Mouse (Mus musculus): Measurements from ENCODE around the gene Col1a1. TPM values are rescaled to one million over a fixed set of nuclear protein-coding genes. Genes with fewer than 3 reads are reported as not detected.

Col1a1 gene
- 353 and 441 TPM in 2 replicates for polyA plus RNA-seq (2015; fragmentation: Nextera tagmentation; extraction: Ambion mirVana)

GRCm38 (mm10) chr11:94936045-94936444, at the start of gene Col1a1:
Gene Col1a1, plus strand, starts transcription at chr11:94936224.
- H3K4me1 ChIP-seq (replicated peaks; ENCODE audit: insufficient read depth, low read length), result peaks cover 20% of the 10 kb centered on the region
- 15% methylated on average over 19 of the region's 19 CpGs for WGBS
- ATAC-seq (replicated peaks; ENCODE audit: low FRiP score, low read depth) (peak; percentile 33; the same call in 1 of the 2 replicates), DNase-seq (ENCODE audit: low spot score) (peak; percentile 86)
- H3K4me2 ChIP-seq (ENCODE audit: low read length), result peak within 1 kb of the TSS; percentile 77
- H3K27ac ChIP-seq, result peak within 1 kb of the TSS; percentile 76
- H3K4me3 ChIP-seq (replicated peaks; ENCODE audit: low read depth, low read length), result peak within 1 kb of the TSS; percentile 44
- H3K9me3 ChIP-seq (replicated peaks; ENCODE audit: low read length), result no peaks in the 10 kb centered on the region
- TF ChIP-seq CTCF (IDR thresholded peaks at IDR 0.05; ENCODE audit: low read depth), result no peak
- H3K36me3 ChIP-seq (ENCODE audit: insufficient read depth, low read length), result 0 out of 2 replicates have a peak, but pooled peaks cover under 1% of the 10 kb centered on the region
- H3K27me3 ChIP-seq (ENCODE audit: insufficient read depth, low read length), result 0 out of 2 replicates have a peak, but pooled peaks cover 6% of the 10 kb centered on the region
- peak within 1 kb of the TSS; percentile 62 for H3K9ac ChIP-seq (ENCODE audit: low read depth, low read length)

- Histone ChIP-seq H3K4me2 (ENCODE audit: low read length) (no peak overlapping the region), H3K27ac (no peak overlapping the region), H3K4me1 (replicated peaks; ENCODE audit: insufficient read depth, low read length) (no peaks in the 10 kb centered on the region), H3K9ac (ENCODE audit: low read depth, low read length) (no peak overlapping the region), H3K9me3 (replicated peaks; ENCODE audit: low read length) (no peaks in the 10 kb centered on the region), H3K27me3 (ENCODE audit: insufficient read depth, low read length) (no peaks in the 10 kb centered on the region), H3K4me3 (replicated peaks; ENCODE audit: low read depth, low read length) (no peak overlapping the region), H3K36me3 (ENCODE audit: insufficient read depth, low read length) (no peaks in the 10 kb centered on the region)
- WGBS, result 79% methylated on average over 6 of the region's 6 CpGs
- no peak for TF ChIP-seq CTCF (IDR thresholded peaks at IDR 0.05; ENCODE audit: low read depth)
- ATAC-seq (replicated peaks; ENCODE audit: low FRiP score, low read depth) (no peak), DNase-seq (ENCODE audit: low spot score) (no peak)
Measured at GRCm38 (mm10) chr11:94891155-94891554, 44.9 kb upstream of the Col1a1 start.

GRCm38 (mm10) chr11:94896753-94897376, 39.2 kb upstream of the Col1a1 start:
- H3K36me3 ChIP-seq (ENCODE audit: insufficient read depth, low read length), result no peaks in the 10 kb centered on the region
- H3K9me3 ChIP-seq (replicated peaks; ENCODE audit: low read length), result no peaks in the 10 kb centered on the region
- H3K9ac ChIP-seq (ENCODE audit: low read depth, low read length), result no peak overlapping the region
- 73% methylated on average over 16 of the region's 16 CpGs for WGBS
- H3K4me3 ChIP-seq (replicated peaks; ENCODE audit: low read depth, low read length), result no peak overlapping the region
- peak; percentile 9 for DNase-seq (ENCODE audit: low spot score)
- H3K4me1 ChIP-seq (replicated peaks; ENCODE audit: insufficient read depth, low read length), result no peaks in the 10 kb centered on the region
- H3K27me3 ChIP-seq (ENCODE audit: insufficient read depth, low read length), result no peaks in the 10 kb centered on the region
- no peak overlapping the region for H3K4me2 ChIP-seq (ENCODE audit: low read length)
- ATAC-seq (replicated peaks; ENCODE audit: low FRiP score, low read depth), result no peak
- no peak for TF ChIP-seq CTCF (IDR thresholded peaks at IDR 0.05; ENCODE audit: low read depth)
- no peak overlapping the region for H3K27ac ChIP-seq

GRCm38 (mm10) chr11:94901231-94901630, 34.8 kb upstream of the Col1a1 start:
- WGBS, result 32% methylated on average over 2 of the region's 2 CpGs
- no peak for DNase-seq (ENCODE audit: low spot score)

GRCm38 (mm10) chr11:94904306-94904705, 31.7 kb upstream of the Col1a1 start:
- Histone ChIP-seq H3K27ac (no peak overlapping the region), H3K4me3 (replicated peaks; ENCODE audit: low read depth, low read length) (no peak overlapping the region), H3K4me2 (ENCODE audit: low read length) (no peak overlapping the region), H3K9ac (ENCODE audit: low read depth, low read length) (no peak overlapping the region), H3K36me3 (ENCODE audit: insufficient read depth, low read length) (no peaks in the 10 kb centered on the region), H3K27me3 (ENCODE audit: insufficient read depth, low read length) (no peaks in the 10 kb centered on the region), H3K9me3 (replicated peaks; ENCODE audit: low read length) (no peaks in the 10 kb centered on the region), H3K4me1 (replicated peaks; ENCODE audit: insufficient read depth, low read length) (no peaks in the 10 kb centered on the region)
- ATAC-seq (replicated peaks; ENCODE audit: low FRiP score, low read depth), result no peak
- no peak for TF ChIP-seq CTCF (IDR thresholded peaks at IDR 0.05; ENCODE audit: low read depth)
- WGBS, result 88% methylated on average over 3 of the region's 3 CpGs
- no peak for DNase-seq (ENCODE audit: low spot score)

More at GRCm38 (mm10) chr11:94901231-94901630, 34.8 kb upstream of the Col1a1 start:
- H3K4me2 ChIP-seq (ENCODE audit: low read length), result no peak overlapping the region
- no peak overlapping the region for H3K9ac ChIP-seq (ENCODE audit: low read depth, low read length)
- H3K27me3 ChIP-seq (ENCODE audit: insufficient read depth, low read length), result no peaks in the 10 kb centered on the region
- no peak for TF ChIP-seq CTCF (IDR thresholded peaks at IDR 0.05; ENCODE audit: low read depth)
- no peaks in the 10 kb centered on the region for H3K36me3 ChIP-seq (ENCODE audit: insufficient read depth, low read length)
- H3K4me3 ChIP-seq (replicated peaks; ENCODE audit: low read depth, low read length), result no peak overlapping the region
- no peaks in the 10 kb centered on the region for H3K9me3 ChIP-seq (replicated peaks; ENCODE audit: low read length)
- no peak for ATAC-seq (replicated peaks; ENCODE audit: low FRiP score, low read depth)
- H3K27ac ChIP-seq, result no peak overlapping the region
- no peaks in the 10 kb centered on the region for H3K4me1 ChIP-seq (replicated peaks; ENCODE audit: insufficient read depth, low read length)

GRCm38 (mm10) chr11:94910971-94911370, 25.1 kb upstream of the Col1a1 start:
- H3K27ac ChIP-seq, result no peak overlapping the region
- WGBS, result 91% methylated on average over 5 of the region's 5 CpGs
- H3K4me3 ChIP-seq (replicated peaks; ENCODE audit: low read depth, low read length), result no peak overlapping the region
- H3K27me3 ChIP-seq (ENCODE audit: insufficient read depth, low read length), result no peaks in the 10 kb centered on the region
- H3K36me3 ChIP-seq (ENCODE audit: insufficient read depth, low read length), result no peaks in the 10 kb centered on the region
- H3K9ac ChIP-seq (ENCODE audit: low read depth, low read length), result no peak overlapping the region
- TF ChIP-seq CTCF (IDR thresholded peaks at IDR 0.05; ENCODE audit: low read depth), result no peak
- DNase-seq (ENCODE audit: low spot score) (no peak), ATAC-seq (replicated peaks; ENCODE audit: low FRiP score, low read depth) (no peak)
- H3K4me1 ChIP-seq (replicated peaks; ENCODE audit: insufficient read depth, low read length), result no peaks in the 10 kb centered on the region
- no peaks in the 10 kb centered on the region for H3K9me3 ChIP-seq (replicated peaks; ENCODE audit: low read length)
- H3K4me2 ChIP-seq (ENCODE audit: low read length), result no peak overlapping the region
